17 mouse cellular contexts compared by ENCODE assay signal in the genomic region with DNA sequence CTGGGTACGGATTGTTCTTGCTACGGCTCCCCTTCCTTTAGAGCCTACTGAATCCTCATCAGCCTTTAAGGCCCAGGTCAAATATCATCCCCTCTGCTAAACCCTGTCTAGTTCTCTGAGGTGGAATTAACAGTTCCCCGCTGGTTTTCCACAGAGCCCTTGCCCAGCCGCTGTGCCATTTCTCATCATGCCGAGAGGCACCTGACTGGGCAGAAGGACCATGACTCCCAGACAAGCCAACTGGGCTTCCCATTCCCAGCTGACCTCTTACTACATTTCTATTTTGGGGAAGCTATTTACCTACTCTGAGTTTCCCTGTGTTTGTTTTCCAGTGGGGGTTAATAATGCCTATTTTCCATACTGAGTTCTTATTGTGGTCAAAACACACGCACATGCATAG. TPM values are rescaled to one million over a fixed set of nuclear protein-coding genes. Genes with fewer than 3 reads are reported as not detected.
"Had no signal": no experiment of that assay in that cellular context is flagged by ENCODE, and none has a peak within 500 bp of the region (broad histone marks: within the 10 kb centered on the region; RNA-seq: fewer than 3 reads in every experiment).

No protein-coding gene starts in this region.

- H3K4me1 ChIP-seq: kidney, embryonic 15.5 days; limb, embryonic 13.5 days; midbrain, embryonic 12.5 days; neural tube, embryonic 13.5 days had no signal

- DNase-seq: kidney, postnatal 14 days; layer of hippocampus, adult 9-11 months; layer of hippocampus, postnatal 36 days; left cerebral cortex, postnatal 4 days; lung, adult 18-20 months; thymus, adult 2 months; thymus, postnatal 25 days had no signal

- H3K4me3 ChIP-seq: kidney, embryonic 15.5 days; limb, embryonic 13.5 days; midbrain, embryonic 12.5 days; neural tube, embryonic 13.5 days had no signal

- H3K27ac ChIP-seq: kidney, embryonic 15.5 days; limb, embryonic 13.5 days; liver, embryonic 14.5 days; midbrain, embryonic 12.5 days; neural tube, embryonic 13.5 days; stomach, postnatal 0 days had no signal

RNA-seq across cellular contexts. Expression of gene Atp1a2, which starts 14.8 kb away (rescaled TPM):
- total RNA-seq: megakaryocyte-erythroid progenitor cell, adult 5-6 weeks had no signal

RNA-seq across cellular contexts. Expression of gene Atp1a4, which starts 24.9 kb away (rescaled TPM):
- total RNA-seq: layer of hippocampus, postnatal 36 days; megakaryocyte-erythroid progenitor cell, adult 5-6 weeks had no signal
- polyA plus RNA-seq: limb, embryonic 13.5 days; lung, embryonic 16.5 days; midbrain, embryonic 12.5 days; midbrain, embryonic 16.5 days; neural tube, embryonic 13.5 days; stomach, postnatal 0 days; urinary bladder, adult 2 months had no signal

RNA-seq across cellular contexts. Expression of gene Kcnj9, which starts 46.0 kb away (rescaled TPM):
- total RNA-seq: megakaryocyte-erythroid progenitor cell, adult 5-6 weeks had no signal
- polyA plus RNA-seq: kidney, embryonic 15.5 days; lung, embryonic 16.5 days had no signal
